Mouse (Mus musculus): Measurements from ENCODE around the gene Cpsf6. TPM values are rescaled to one million over a fixed set of nuclear protein-coding genes. Genes with fewer than 3 reads are reported as not detected.

Cpsf6 gene
- polyA plus RNA-seq, 1 experiment from 2014 or later, result 38.6 TPM

GRCm38 (mm10) chr10:117385431-117385830, 5.6 kb upstream of the Cpsf6 start:
- Histone ChIP-seq H3K4me2 (ENCODE audit: low read depth, low read length) (no peak overlapping the region), H3K27me3 (ENCODE audit: insufficient read depth, low read length) (no peaks in the 10 kb centered on the region), H3K4me3 (ENCODE audit: low read depth, low read length) (no peak overlapping the region), H3K9ac (replicated peaks) (no peak overlapping the region), H3K9me3 (ENCODE audit: low read length) (no peaks in the 10 kb centered on the region), H3K27ac (ENCODE audit: low read depth) (no peak overlapping the region), H3K36me3 (replicated peaks; ENCODE audit: insufficient read depth, low read length) (no peaks in the 10 kb centered on the region), H3K4me1 (ENCODE audit: insufficient read depth) (no peaks in the 10 kb centered on the region)
- ATAC-seq (no peak), DNase-seq (no peak)
- WGBS (ENCODE audit: insufficient replicate concordance), result 79% methylated on average over 4 of the region's 4 CpGs
- TF ChIP-seq CTCF (IDR thresholded peaks at IDR 0.05; ENCODE audit: low read depth) (no peak), EP300 (IDR thresholded peaks at IDR 0.05; ENCODE audit: low read depth) (no peak)

- ATAC-seq, result no peak
- H3K27me3 ChIP-seq (ENCODE audit: insufficient read depth, low read length), result no peaks in the 10 kb centered on the region
- no peak overlapping the region for H3K4me3 ChIP-seq (ENCODE audit: low read depth, low read length)
- H3K36me3 ChIP-seq (replicated peaks; ENCODE audit: insufficient read depth, low read length), result no peaks in the 10 kb centered on the region
- no peak overlapping the region for H3K27ac ChIP-seq (ENCODE audit: low read depth)
- 72% methylated on average over 2 of the region's 2 CpGs for WGBS (ENCODE audit: insufficient replicate concordance)
- H3K9me3 ChIP-seq (ENCODE audit: low read length), result no peaks in the 10 kb centered on the region
- TF ChIP-seq EP300 (IDR thresholded peaks at IDR 0.05; ENCODE audit: low read depth), result no peak
- no peak for TF ChIP-seq CTCF (IDR thresholded peaks at IDR 0.05; ENCODE audit: low read depth)
- DNase-seq, result no peak
- H3K4me2 ChIP-seq (ENCODE audit: low read depth, low read length), result no peak overlapping the region
- no peak overlapping the region for H3K9ac ChIP-seq (replicated peaks)
- no peaks in the 10 kb centered on the region; the same call in 1 of the 2 replicates for H3K4me1 ChIP-seq (ENCODE audit: insufficient read depth)
Measured at GRCm38 (mm10) chr10:117385086-117385430, 5.2 kb upstream of the Cpsf6 start.

GRCm38 (mm10) chr10:117384386-117385085, 4.7 kb upstream of the Cpsf6 start:
- no peak for ATAC-seq
- no peak overlapping the region for H3K4me3 ChIP-seq (ENCODE audit: low read depth, low read length)
- no peak for TF ChIP-seq EP300 (IDR thresholded peaks at IDR 0.05; ENCODE audit: low read depth)
- no peak for TF ChIP-seq CTCF (IDR thresholded peaks at IDR 0.05; ENCODE audit: low read depth)
- H3K4me2 ChIP-seq (ENCODE audit: low read depth, low read length), result no peak overlapping the region
- H3K4me1 ChIP-seq (ENCODE audit: insufficient read depth), result no peaks in the 10 kb centered on the region; the same call in 1 of the 2 replicates
- no peaks in the 10 kb centered on the region for H3K27me3 ChIP-seq (ENCODE audit: insufficient read depth, low read length)
- WGBS (ENCODE audit: insufficient replicate concordance), result 77% methylated on average over 4 of the region's 4 CpGs
- no peak overlapping the region for H3K27ac ChIP-seq (ENCODE audit: low read depth)
- H3K9me3 ChIP-seq (ENCODE audit: low read length), result no peaks in the 10 kb centered on the region
- no peaks in the 10 kb centered on the region for H3K36me3 ChIP-seq (replicated peaks; ENCODE audit: insufficient read depth, low read length)
- DNase-seq, result no peak
- H3K9ac ChIP-seq (replicated peaks), result no peak overlapping the region

- TF ChIP-seq EP300 (IDR thresholded peaks at IDR 0.05; ENCODE audit: low read depth) (no peak), CTCF (IDR thresholded peaks at IDR 0.05; ENCODE audit: low read depth) (no peak)
- Histone ChIP-seq H3K27ac (ENCODE audit: low read depth) (no peak overlapping the region), H3K36me3 (replicated peaks; ENCODE audit: insufficient read depth, low read length) (no peaks in the 10 kb centered on the region), H3K4me3 (ENCODE audit: low read depth, low read length) (no peak overlapping the region), H3K4me2 (ENCODE audit: low read depth, low read length) (no peak overlapping the region), H3K9me3 (ENCODE audit: low read length) (no peaks in the 10 kb centered on the region), H3K9ac (replicated peaks) (no peak overlapping the region), H3K27me3 (ENCODE audit: insufficient read depth, low read length) (no peaks in the 10 kb centered on the region), H3K4me1 (ENCODE audit: insufficient read depth) (no peaks in the 10 kb centered on the region; the same call in 1 of the 2 replicates)
- DNase-seq (no peak), ATAC-seq (no peak)
- WGBS (ENCODE audit: insufficient replicate concordance), result 76% methylated on average over 6 of the region's 6 CpGs
Measured at GRCm38 (mm10) chr10:117383941-117384340, 4.1 kb upstream of the Cpsf6 start.

GRCm38 (mm10) chr10:117382996-117383550, 3.3 kb upstream of the Cpsf6 start:
- no peak for DNase-seq
- H3K36me3 ChIP-seq (replicated peaks; ENCODE audit: insufficient read depth, low read length), result no peaks in the 10 kb centered on the region
- ATAC-seq, result no peak
- H3K27me3 ChIP-seq (ENCODE audit: insufficient read depth, low read length), result no peaks in the 10 kb centered on the region
- H3K9me3 ChIP-seq (ENCODE audit: low read length), result no peaks in the 10 kb centered on the region
- no peak overlapping the region for H3K9ac ChIP-seq (replicated peaks)
- H3K4me3 ChIP-seq (ENCODE audit: low read depth, low read length), result no peak overlapping the region
- H3K4me2 ChIP-seq (ENCODE audit: low read depth, low read length), result no peak overlapping the region
- no peak overlapping the region for H3K27ac ChIP-seq (ENCODE audit: low read depth)
- no peaks in the 10 kb centered on the region; the same call in 1 of the 2 replicates for H3K4me1 ChIP-seq (ENCODE audit: insufficient read depth)
- 76% methylated on average over 8 of the region's 8 CpGs for WGBS (ENCODE audit: insufficient replicate concordance)
- no peak for TF ChIP-seq CTCF (IDR thresholded peaks at IDR 0.05; ENCODE audit: low read depth)
- no peak for TF ChIP-seq EP300 (IDR thresholded peaks at IDR 0.05; ENCODE audit: low read depth)

GRCm38 (mm10) chr10:117382146-117382545, 2.3 kb upstream of the Cpsf6 start:
- Histone ChIP-seq H3K36me3 (replicated peaks; ENCODE audit: insufficient read depth, low read length) (no peaks in the 10 kb centered on the region), H3K4me3 (ENCODE audit: low read depth, low read length) (no peak overlapping the region), H3K4me2 (ENCODE audit: low read depth, low read length) (no peak overlapping the region), H3K27ac (ENCODE audit: low read depth) (no peak overlapping the region), H3K4me1 (ENCODE audit: insufficient read depth) (peaks cover 5% of the 10 kb centered on the region), H3K9me3 (ENCODE audit: low read length) (no peaks in the 10 kb centered on the region), H3K27me3 (ENCODE audit: insufficient read depth, low read length) (no peaks in the 10 kb centered on the region), H3K9ac (replicated peaks) (no peak overlapping the region)
- TF ChIP-seq EP300 (IDR thresholded peaks at IDR 0.05; ENCODE audit: low read depth) (no peak), CTCF (IDR thresholded peaks at IDR 0.05; ENCODE audit: low read depth) (no peak)
- ATAC-seq (no peak), DNase-seq (no peak)
- whole genome bisulfite sequencing (ENCODE audit: insufficient replicate concordance), result 86% methylated on average over 2 of the region's 2 CpGs
